Mouse (Mus musculus): ENCODE measurements around the gene Pdcd1lg2. TPM values are rescaled to one million over a fixed set of nuclear protein-coding genes. Genes with fewer than 3 reads are reported as not detected.

The Pdcd1lg2 gene
- total RNA-seq, 1 experiment, result not detected

DNA sequence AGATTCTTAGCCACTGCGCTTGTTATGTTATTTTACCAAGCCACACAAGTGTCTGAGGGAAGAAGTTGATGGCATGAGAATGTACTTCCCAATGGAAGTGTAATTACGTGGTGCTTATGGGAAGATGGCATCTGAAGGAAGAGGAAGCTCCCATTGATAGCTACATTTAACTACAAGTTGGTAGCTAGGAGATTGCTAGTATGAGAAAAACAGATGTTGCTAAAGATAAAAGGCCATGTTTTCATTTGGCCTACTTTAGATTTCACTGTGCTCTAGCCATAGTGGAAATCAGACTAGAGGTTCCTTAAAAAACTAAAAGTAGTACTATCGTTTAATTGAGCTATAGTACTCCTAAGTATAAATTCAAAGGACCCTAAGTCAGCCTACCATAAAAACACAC, 28.5 kb downstream of the Pdcd1lg2 start:
- no peak overlapping the region for H3K9ac ChIP-seq (ENCODE audit: insufficient read depth, low read depth, low read length, poor library complexity, severe bottlenecking)
- in situ Hi-C loops (cut with MboI; ENCODE audit: low sequenced_read_pairs in 2 of 2, unreplicated experiment in 2 of 2), result no loop called here
- no peaks in the 10 kb centered on the region for H3K4me1 ChIP-seq (ENCODE audit: control insufficient read depth in 2 of 2, insufficient read depth in 2 of 2, low read length in 2 of 2, poor library complexity in 1 of 2)
- no peak overlapping the region for H3K4me3 ChIP-seq (ENCODE audit: insufficient read depth in 1 of 2, low read depth in 1 of 2, low read length in 2 of 2, poor library complexity in 1 of 2, severe bottlenecking in 1 of 2)
- TF ChIP-seq ZNF384 (IDR thresholded peaks at IDR 0.05; ENCODE audit: low read depth, low read length) (no peak), HCFC1 (IDR thresholded peaks at IDR 0.05; ENCODE audit: borderline replicate concordance, insufficient read depth, low read length) (no peak), MAFK (IDR thresholded peaks at IDR 0.05; ENCODE audit: insufficient read depth, low read depth, low read length) (no peak), CHD2 (IDR thresholded peaks at IDR 0.05; ENCODE audit: low read depth, low read length) (no peak), ZC3H11A (IDR thresholded peaks at IDR 0.05; ENCODE audit: borderline replicate concordance, low read depth, low read length) (no peak)
- no peaks in the 10 kb centered on the region for H3K9me3 ChIP-seq (ENCODE audit: control insufficient read depth, insufficient read depth, low read depth, low read length)
- DNase-seq (ENCODE audit: low read depth, low spot score), result no peak
- no peaks in the 10 kb centered on the region for H3K36me3 ChIP-seq (ENCODE audit: control insufficient read depth, insufficient read depth, low read length, poor library complexity, severe bottlenecking)
- H3K27ac ChIP-seq (ENCODE audit: insufficient read depth, low read depth, low read length, poor library complexity, severe bottlenecking), result no peak overlapping the region

DNA sequence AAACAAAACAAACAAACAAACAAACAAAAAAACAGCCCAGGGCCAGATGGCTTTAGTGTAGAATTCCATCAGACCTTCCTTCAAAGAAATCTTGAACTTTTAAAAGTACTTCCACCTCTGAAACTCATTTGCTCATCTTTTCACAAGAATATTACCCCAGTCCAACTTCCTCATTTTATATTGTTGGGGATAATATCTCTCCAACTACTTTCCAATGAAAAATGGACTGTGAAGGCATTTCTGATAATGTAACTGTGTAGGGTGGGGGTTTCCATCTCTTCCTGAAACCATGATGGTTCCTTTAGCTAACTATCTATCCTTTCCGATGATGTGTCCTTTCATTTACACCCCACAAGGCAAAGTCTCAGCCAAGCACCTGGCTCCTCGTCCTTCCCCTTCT, 31.8 kb downstream of the Pdcd1lg2 start:
- in situ Hi-C loops (cut with MboI; ENCODE audit: low sequenced_read_pairs in 2 of 2, unreplicated experiment in 2 of 2), result no loop called here

DNA sequence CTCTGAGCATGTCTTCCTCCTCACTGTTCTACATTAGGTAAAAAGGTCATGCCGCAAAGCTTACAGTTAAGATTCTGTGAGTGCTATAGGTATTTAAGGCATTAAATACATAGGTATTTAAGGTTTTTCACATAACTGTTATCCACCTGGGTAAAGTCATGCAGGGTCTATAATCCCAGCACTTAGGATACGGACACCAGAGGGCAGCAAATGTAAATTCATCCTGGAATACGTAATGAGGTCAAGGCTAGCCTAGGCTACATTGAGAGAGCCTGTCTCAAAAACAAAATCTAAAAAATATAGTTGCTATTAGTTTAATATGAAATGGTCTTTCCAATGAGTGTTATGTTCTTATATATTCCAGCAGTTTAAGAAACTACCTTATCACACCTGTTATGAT, 33.6 kb downstream of the Pdcd1lg2 start:
- DNase-seq (ENCODE audit: low read depth, low spot score), result no peak
- TF ChIP-seq CHD2 (IDR thresholded peaks at IDR 0.05; ENCODE audit: low read depth, low read length) (no peak), HCFC1 (IDR thresholded peaks at IDR 0.05; ENCODE audit: borderline replicate concordance, insufficient read depth, low read length) (no peak), ZC3H11A (IDR thresholded peaks at IDR 0.05; ENCODE audit: borderline replicate concordance, low read depth, low read length) (no peak), MAFK (IDR thresholded peaks at IDR 0.05; ENCODE audit: insufficient read depth, low read depth, low read length) (no peak)
- H3K9ac ChIP-seq (ENCODE audit: insufficient read depth, low read depth, low read length, poor library complexity, severe bottlenecking), result no peak overlapping the region
- in situ Hi-C loops (cut with MboI; ENCODE audit: low sequenced_read_pairs in 2 of 2, unreplicated experiment in 2 of 2), result no loop called here
- no peaks in the 10 kb centered on the region for H3K36me3 ChIP-seq (ENCODE audit: control insufficient read depth, insufficient read depth, low read length, poor library complexity, severe bottlenecking)
- H3K4me1 ChIP-seq (ENCODE audit: control insufficient read depth in 2 of 2, insufficient read depth in 2 of 2, low read length in 2 of 2, poor library complexity in 1 of 2), result no peaks in the 10 kb centered on the region
- no peaks in the 10 kb centered on the region for H3K9me3 ChIP-seq (ENCODE audit: control insufficient read depth, insufficient read depth, low read depth, low read length)
- H3K4me3 ChIP-seq (ENCODE audit: insufficient read depth in 1 of 2, low read depth in 1 of 2, low read length in 2 of 2, poor library complexity in 1 of 2, severe bottlenecking in 1 of 2), result no peak overlapping the region
- no peak overlapping the region for H3K27ac ChIP-seq (ENCODE audit: insufficient read depth, low read depth, low read length, poor library complexity, severe bottlenecking)

More for the DNA sequence above, 31.8 kb downstream of the Pdcd1lg2 start:
- Histone ChIP-seq H3K36me3 (ENCODE audit: control insufficient read depth, insufficient read depth, low read length, poor library complexity, severe bottlenecking) (no peaks in the 10 kb centered on the region), H3K4me3 (ENCODE audit: insufficient read depth in 1 of 2, low read depth in 1 of 2, low read length in 2 of 2, poor library complexity in 1 of 2, severe bottlenecking in 1 of 2) (no peak overlapping the region), H3K9me3 (ENCODE audit: control insufficient read depth, insufficient read depth, low read depth, low read length) (no peaks in the 10 kb centered on the region), H3K9ac (ENCODE audit: insufficient read depth, low read depth, low read length, poor library complexity, severe bottlenecking) (no peak overlapping the region), H3K4me1 (ENCODE audit: control insufficient read depth in 2 of 2, insufficient read depth in 2 of 2, low read length in 2 of 2, poor library complexity in 1 of 2) (no peaks in the 10 kb centered on the region), H3K27ac (ENCODE audit: insufficient read depth, low read depth, low read length, poor library complexity, severe bottlenecking) (no peak overlapping the region)
- no peak for DNase-seq (ENCODE audit: low read depth, low spot score)
- TF ChIP-seq CHD2 (IDR thresholded peaks at IDR 0.05; ENCODE audit: low read depth, low read length), result no peak
- TF ChIP-seq HCFC1 (IDR thresholded peaks at IDR 0.05; ENCODE audit: borderline replicate concordance, insufficient read depth, low read length), result no peak
- TF ChIP-seq ZC3H11A (IDR thresholded peaks at IDR 0.05; ENCODE audit: borderline replicate concordance, low read depth, low read length), result no peak
- TF ChIP-seq MAFK (IDR thresholded peaks at IDR 0.05; ENCODE audit: insufficient read depth, low read depth, low read length), result no peak
- TF ChIP-seq ZNF384 (IDR thresholded peaks at IDR 0.05; ENCODE audit: low read depth, low read length), result no peak

DNA sequence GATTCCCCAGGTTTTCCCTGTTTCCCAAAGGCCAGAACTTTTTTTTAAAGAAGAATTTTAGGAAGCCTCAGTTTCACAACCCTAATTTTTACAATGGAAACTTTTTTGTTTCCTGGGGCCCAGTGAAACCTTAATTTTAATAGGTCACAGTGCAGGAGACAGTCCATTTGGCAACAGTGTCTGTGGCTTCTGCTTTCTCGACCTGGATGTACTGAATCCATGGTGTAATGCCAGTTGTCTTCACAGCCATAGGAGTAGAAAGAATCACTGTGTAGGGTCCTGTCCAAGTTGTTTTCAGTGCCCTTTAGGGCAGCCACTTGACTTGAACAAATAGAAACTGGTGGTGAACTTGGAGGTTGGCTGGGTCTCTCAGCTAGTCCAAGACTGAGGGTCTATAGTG, 37.7 kb downstream of the Pdcd1lg2 start:
- no peaks in the 10 kb centered on the region for H3K4me1 ChIP-seq (ENCODE audit: control insufficient read depth in 2 of 2, insufficient read depth in 2 of 2, low read length in 2 of 2, poor library complexity in 1 of 2)
- no peak for DNase-seq (ENCODE audit: low read depth, low spot score)
- in situ Hi-C loops (cut with MboI; ENCODE audit: low sequenced_read_pairs in 2 of 2, unreplicated experiment in 2 of 2), result no loop called here

DNA sequence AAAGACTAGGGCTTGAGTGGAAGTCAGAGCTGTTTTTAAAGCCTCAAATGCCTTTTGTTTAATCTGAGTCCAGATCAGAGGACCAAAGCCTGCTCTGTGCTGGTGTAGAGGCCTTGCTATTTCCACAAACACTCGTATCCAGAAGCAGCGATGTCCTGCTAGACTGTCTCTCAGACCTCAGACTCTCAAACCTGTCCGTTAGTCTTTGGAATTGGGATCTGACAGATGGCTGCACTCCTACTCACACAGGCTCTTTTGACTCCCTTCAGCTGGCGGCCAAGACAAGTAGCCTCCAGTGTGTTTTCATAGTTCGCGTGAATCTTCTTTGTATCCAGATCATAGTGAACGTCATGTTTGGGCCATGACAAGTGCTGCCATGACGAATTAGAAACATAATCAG, 39.7 kb downstream of the Pdcd1lg2 start:
- Histone ChIP-seq H3K27ac (ENCODE audit: insufficient read depth, low read depth, low read length, poor library complexity, severe bottlenecking) (no peak overlapping the region), H3K4me1 (ENCODE audit: control insufficient read depth in 2 of 2, insufficient read depth in 2 of 2, low read length in 2 of 2, poor library complexity in 1 of 2) (no peaks in the 10 kb centered on the region), H3K9me3 (ENCODE audit: control insufficient read depth, insufficient read depth, low read depth, low read length) (no peaks in the 10 kb centered on the region), H3K4me3 (ENCODE audit: insufficient read depth in 1 of 2, low read depth in 1 of 2, low read length in 2 of 2, poor library complexity in 1 of 2, severe bottlenecking in 1 of 2) (no peak overlapping the region), H3K36me3 (ENCODE audit: control insufficient read depth, insufficient read depth, low read length, poor library complexity, severe bottlenecking) (no peaks in the 10 kb centered on the region), H3K9ac (ENCODE audit: insufficient read depth, low read depth, low read length, poor library complexity, severe bottlenecking) (no peak overlapping the region)
- no peak for DNase-seq (ENCODE audit: low read depth, low spot score)
- in situ Hi-C loops (cut with MboI; ENCODE audit: low sequenced_read_pairs in 2 of 2, unreplicated experiment in 2 of 2), result no loop called here
- TF ChIP-seq ZC3H11A (IDR thresholded peaks at IDR 0.05; ENCODE audit: borderline replicate concordance, low read depth, low read length), result no peak
- no peak for TF ChIP-seq HCFC1 (IDR thresholded peaks at IDR 0.05; ENCODE audit: borderline replicate concordance, insufficient read depth, low read length)
- TF ChIP-seq CHD2 (IDR thresholded peaks at IDR 0.05; ENCODE audit: low read depth, low read length), result no peak
- no peak for TF ChIP-seq ZNF384 (IDR thresholded peaks at IDR 0.05; ENCODE audit: low read depth, low read length)
- no peak for TF ChIP-seq MAFK (IDR thresholded peaks at IDR 0.05; ENCODE audit: insufficient read depth, low read depth, low read length)

More for the DNA sequence above, 37.7 kb downstream of the Pdcd1lg2 start:
- Histone ChIP-seq H3K4me3 (ENCODE audit: insufficient read depth in 1 of 2, low read depth in 1 of 2, low read length in 2 of 2, poor library complexity in 1 of 2, severe bottlenecking in 1 of 2) (no peak overlapping the region), H3K9me3 (ENCODE audit: control insufficient read depth, insufficient read depth, low read depth, low read length) (no peaks in the 10 kb centered on the region), H3K36me3 (ENCODE audit: control insufficient read depth, insufficient read depth, low read length, poor library complexity, severe bottlenecking) (no peaks in the 10 kb centered on the region), H3K27ac (ENCODE audit: insufficient read depth, low read depth, low read length, poor library complexity, severe bottlenecking) (no peak overlapping the region), H3K9ac (ENCODE audit: insufficient read depth, low read depth, low read length, poor library complexity, severe bottlenecking) (no peak overlapping the region)
- TF ChIP-seq CHD2 (IDR thresholded peaks at IDR 0.05; ENCODE audit: low read depth, low read length), result no peak
- no peak for TF ChIP-seq ZC3H11A (IDR thresholded peaks at IDR 0.05; ENCODE audit: borderline replicate concordance, low read depth, low read length)
- no peak for TF ChIP-seq ZNF384 (IDR thresholded peaks at IDR 0.05; ENCODE audit: low read depth, low read length)
- TF ChIP-seq HCFC1 (IDR thresholded peaks at IDR 0.05; ENCODE audit: borderline replicate concordance, insufficient read depth, low read length), result no peak
- TF ChIP-seq MAFK (IDR thresholded peaks at IDR 0.05; ENCODE audit: insufficient read depth, low read depth, low read length), result no peak

Data from ES-E14 (cell line).